Mouse (Mus musculus) Patski (cell line): Measurements from ENCODE around the gene Ovol1. TPM values are rescaled to one million over a fixed set of nuclear protein-coding genes. Genes with fewer than 3 reads are reported as not detected.

Experiments
- ATAC-seq: fragments of 100-300 bp; one replicate; pipeline ENCODE4 v1.8.0; 2021
- CTCF ChIA-PET: fragments of 350-600 bp; sonication (Branson Sonifier 250); formaldehyde crosslinking; loops from one replicate; lab custom pipeline; 2022; ENCODE audit warnings: inconsistent platforms; lab: Charles Lee
- POLR2A ChIA-PET: fragments of 350-600 bp; sonication (Branson Sonifier 250); formaldehyde crosslinking; loops from one replicate; lab custom pipeline; 2022; ENCODE audit warnings: antibody characterized with exemption, inconsistent platforms; lab: Charles Lee
- DNase-seq: peaks from one replicate; pipeline ENCODE4 v3.0.0-alpha.2; 2011; ENCODE audit warnings: low read depth, low spot score
- H3K27me3 ChIP-seq: fragments of 371-371 bp; one replicate; pipeline ENCODE4 v1.5.1; 2021
- CTCF ChIP-seq: fragments of 100-300 bp; IDR thresholded peaks from one replicate; pipeline ENCODE4 v1.5.1; 2021
- in situ Hi-C: fragments of 300-500 bp; cut with MboI; formaldehyde crosslinking; loops from 3 replicates; pipeline ENCODE4 v1.11.1; 2018; ENCODE audit warnings: low pct_unique_long_range_greater_than_20kb, mixed read lengths
- polyA plus RNA-seq: library from polyadenylated mRNA; unstranded; gene quantifications from one replicate; pipeline ENCODE4 v1.2.3, GENCODE M21; 2021

Gene Ovol1
- polyA plus RNA-seq, 1 experiment from 2014 or later: 0.08 TPM

GRCm38 (mm10) chr19:5569521-5569920 is 9.1 kb upstream of the Ovol1 start:
- TF ChIP-seq CTCF: no peak
- DNase-seq: no peak
- H3K27me3 ChIP-seq: no peaks in the 10 kb centered on the region
- ChIA-PET POLR2A (interaction anchor here (1.6 to 2.0 kb wide), 2 partner anchors 34 to 40 kb away, joined by 5 to 7 read pairs; no protein-coding TSS in a partner anchor), CTCF (interaction anchor here (1.3 to 15.0 kb wide), 7 partner anchors 11 to 106 kb away, joined by 3 to 157 read pairs (median 13); no protein-coding TSS in a partner anchor)
- in situ Hi-C loops: no loop called here
- ATAC-seq: no peak

GRCm38 (mm10) chr19:5568470-5569140 is 8.2 kb upstream of the Ovol1 start:
- in situ Hi-C loops: no loop called here
- H3K27me3 ChIP-seq: no peaks in the 10 kb centered on the region
- ATAC-seq (no peak), DNase-seq (peak; percentile 68)
- ChIA-PET CTCF (interaction anchor here (0.6 to 15.0 kb wide), 27 partner anchors 10 to 219 kb away, joined by 3 to 157 read pairs (median 4); partner anchors contain the start of genes Kat5, Map3k11, Mus81 and Pcnx3), POLR2A (interaction anchor here (0.7 to 2.0 kb wide), 8 partner anchors 9 to 233 kb away, joined by 3 to 7 read pairs (median 3); partner anchors contain the start of genes Ovol1 and Rela)
- no peak for TF ChIP-seq CTCF

- POLR2A ChIA-PET: interaction anchor here (0.7 to 1.6 kb wide), 6 partner anchors 8 to 234 kb away, joined by 3 to 5 read pairs (median 3); partner anchors contain the start of genes Ovol1 and Rela
- in situ Hi-C loops: no loop called here
- peak; percentile 41 for DNase-seq
Observed at GRCm38 (mm10) chr19:5567534-5568469, 7.4 kb upstream of the Ovol1 start, which contains the start of gene Ap5b1. Gene Ap5b1, plus strand, starts transcription at chr19:5568025.

GRCm38 (mm10) chr19:5567180-5567533 is 6.7 kb upstream of the Ovol1 start:
- no peak for TF ChIP-seq CTCF
- in situ Hi-C loops: no loop called here
- DNase-seq (peak; percentile 6), ATAC-seq (peak; percentile 36)
- H3K27me3 ChIP-seq: no peaks in the 10 kb centered on the region
- ChIA-PET POLR2A (no interaction called here), CTCF (interaction anchor here (1.2 to 15.0 kb wide), 6 partner anchors 11 to 143 kb away, joined by 3 to 157 read pairs (median 10); partner anchors contain the start of gene Snx32)

More at GRCm38 (mm10) chr19:5567534-5568469, 7.4 kb upstream of the Ovol1 start, which contains the start of gene Ap5b1:
- H3K27me3 ChIP-seq: no peaks in the 10 kb centered on the region
- no peak for TF ChIP-seq CTCF
- CTCF ChIA-PET: interaction anchor here (0.6 to 15.0 kb wide), 27 partner anchors 9 to 219 kb away, joined by 3 to 157 read pairs (median 4); partner anchors contain the start of genes Kat5, Map3k11, Mus81 and Pcnx3
- ATAC-seq: peak; percentile 62

GRCm38 (mm10) chr19:5566316-5566715 is 5.9 kb upstream of the Ovol1 start:
- no peak for ATAC-seq
- POLR2A ChIA-PET: interaction anchor here (1.1 kb wide), 1 partner anchor 36 kb away, joined by 3 read pairs; no protein-coding TSS in a partner anchor
- CTCF ChIA-PET: interaction anchor here (1.2 to 15.0 kb wide), 4 partner anchors 10 to 56 kb away, joined by 3 to 157 read pairs (median 16); partner anchors contain the start of gene Snx32
- peak; percentile 46 for DNase-seq
- TF ChIP-seq CTCF: no peak
- H3K27me3 ChIP-seq: no peaks in the 10 kb centered on the region
- in situ Hi-C loops: no loop called here

GRCm38 (mm10) chr19:5562776-5563175 is 2.3 kb upstream of the Ovol1 start:
- in situ Hi-C loops: no loop called here
- ChIA-PET POLR2A (interaction anchor here (0.6 to 0.7 kb wide), 3 partner anchors 10 to 1412 kb away, joined by 3 to 7 read pairs (median 5); partner anchors contain the start of gene Rin1), CTCF (interaction anchor here (1.5 to 15.0 kb wide), 2 partner anchors 9 to 32 kb away, joined by 5 to 157 read pairs; no protein-coding TSS in a partner anchor)
- peaks cover 12% of the 10 kb centered on the region for H3K27me3 ChIP-seq
- ATAC-seq (no peak), DNase-seq (no peak)
- no peak for TF ChIP-seq CTCF

GRCm38 (mm10) chr19:5561886-5562285 is 1.4 kb upstream of the Ovol1 start:
- ATAC-seq (no peak), DNase-seq (no peak)
- POLR2A ChIA-PET: no interaction called here
- H3K27me3 ChIP-seq: peaks cover 12% of the 10 kb centered on the region
- no peak for TF ChIP-seq CTCF
- in situ Hi-C loops: no loop called here
- CTCF ChIA-PET: interaction anchor here (1.5 to 15.0 kb wide), 2 partner anchors 8 to 31 kb away, joined by 5 to 157 read pairs; no protein-coding TSS in a partner anchor

- ChIA-PET CTCF (interaction anchor here (15.0 kb wide), 1 partner anchor 30 kb away, joined by 157 read pairs; no protein-coding TSS in a partner anchor), POLR2A (no interaction called here)
- in situ Hi-C loops: no loop called here
- ATAC-seq (no peak), DNase-seq (no peak)
- peaks cover 12% of the 10 kb centered on the region for H3K27me3 ChIP-seq
- no peak for TF ChIP-seq CTCF
Observed at GRCm38 (mm10) chr19:5561252-5561790, 875 bp upstream of the Ovol1 start.
